Mouse (Mus musculus) limb, embryonic 12.5 days (tissue): ENCODE results near the gene Gm26938. TPM values are rescaled to one million over a fixed set of nuclear protein-coding genes. Genes with fewer than 3 reads are reported as not detected.

Experiments used
- ATAC-seq: fragments of 200-750 bp; cut with Nextera tagmentation; 2 replicates; pipeline ENCODE4 v1.8.0; 2017; ENCODE audit warnings: low read depth, moderate TSS enrichment; ENCODE audit not compliant: insufficient number of reproducible peaks, insufficient read depth, low FRiP score, low TSS enrichment
- H3K27ac ChIP-seq: fragments of 300-500 bp; sonication (generic); 2 replicates; pipeline ENCODE4 v1.5.1; 2016; ENCODE audit warnings: mild to moderate bottlenecking, moderate library complexity
- H3K27me3 ChIP-seq: fragments of 300-500 bp; sonication (generic); 2 replicates; pipeline ENCODE4 v1.6.1; 2016; ENCODE audit warnings: mild to moderate bottlenecking, moderate library complexity
- H3K36me3 ChIP-seq: fragments of 300-500 bp; sonication (generic); 2 replicates; pipeline ENCODE4 v1.6.1; 2016; ENCODE audit warnings: mild to moderate bottlenecking, moderate library complexity
- H3K4me1 ChIP-seq: fragments of 300-500 bp; sonication (generic); replicated peaks from 2 replicates; pipeline ENCODE4 v1.6.1; 2016
- H3K4me2 ChIP-seq: fragments of 300-500 bp; sonication (generic); 2 replicates; pipeline ENCODE4 v1.6.1; 2016; ENCODE audit warnings: mild to moderate bottlenecking, moderate library complexity
- H3K4me3 ChIP-seq: fragments of 300-500 bp; sonication (generic); replicated peaks from 2 replicates; pipeline ENCODE4 v1.5.1; 2016; ENCODE audit warnings: mild to moderate bottlenecking
- H3K9ac ChIP-seq: fragments of 300-500 bp; sonication (generic); replicated peaks from 2 replicates; pipeline ENCODE4 v1.6.1; 2016; ENCODE audit warnings: mild to moderate bottlenecking, moderate library complexity
- H3K9me3 ChIP-seq: fragments of 300-500 bp; sonication (generic); 2 replicates; pipeline ENCODE4 v1.6.1; 2016; ENCODE audit warnings: mild to moderate bottlenecking, moderate library complexity
- WGBS: fragments of 180-500 bp; shearing (Covaris S2); methylation state at CpG from one replicate; pipeline ENCODE4 v1.1.7; 2016; 5-methylcytosine and 5-hydroxymethylcytosine counted together
- microRNA-seq: library from miRNA; unstranded; fragments of <30 nt; microRNA quantifications from one replicate; pipeline ENCODE4, GENCODE M21; 2017
- polyA plus RNA-seq: library from polyadenylated mRNA; unstranded; fragments of >200 nt; fragmentation: Nextera tagmentation; extraction: Ambion mirVana; gene quantifications from 2 replicates; pipeline ENCODE4 v1.2.1, GENCODE M21; 2016

Gm26938 gene
- polyA plus RNA-seq, 1 experiment from 2014 or later = 0.51 TPM

- Histone ChIP-seq H3K4me1 (no peaks in the 10 kb centered on the region), H3K9me3 (no peaks in the 10 kb centered on the region), H3K27me3 (no peaks in the 10 kb centered on the region), H3K4me3 (no peak overlapping the region), H3K36me3 (peaks cover 100% of the 10 kb centered on the region), H3K9ac (no peak overlapping the region), H3K4me2 (no peak overlapping the region), H3K27ac (no peak overlapping the region)
- WGBS = 79% methylated on average over 11 of the region's 11 CpGs
- no peak for ATAC-seq
Measured at GRCm38 (mm10) chr5:139764296-139764695, 61.9 kb downstream of the Gm26938 start.

GRCm38 (mm10) chr5:139758096-139758495 lies 68.1 kb downstream of the Gm26938 start:
- Histone ChIP-seq H3K4me1 (no peaks in the 10 kb centered on the region), H3K9ac (no peak overlapping the region), H3K27me3 (no peaks in the 10 kb centered on the region), H3K36me3 (peaks cover 100% of the 10 kb centered on the region), H3K4me3 (no peak overlapping the region), H3K27ac (no peak overlapping the region), H3K4me2 (no peak overlapping the region), H3K9me3 (no peaks in the 10 kb centered on the region)
- WGBS = 90% methylated on average over 16 of the region's 16 CpGs
- no peak for ATAC-seq

Small RNA genes lying within 50 kb of the gene (microRNA-seq; reads per million reads assigned to microRNA genes)
- gene Mir7037 = not detected

Other genes with a start within 250 kb of the Gm26938 start
- 6.5 and 6.8 TPM in 2 replicates for gene Micall2, start 90.1 kb downstream of the Gm26938 start, polyA plus RNA-seq
- 32.8 and 38.5 TPM in 2 replicates for gene Ints1, start 50.7 kb downstream of the Gm26938 start, polyA plus RNA-seq
- gene Mafk, start 34.9 kb downstream of the Gm26938 start, polyA plus RNA-seq = 7.0 and 8.3 TPM in 2 replicates
- gene Tmem184a, start 6.5 kb downstream of the Gm26938 start, polyA plus RNA-seq = 0.79 and 1.0 TPM in 2 replicates
- gene Psmg3, start 478 bp upstream of the Gm26938 start, polyA plus RNA-seq = 71.4 and 71.8 TPM in 2 replicates
- gene Elfn1, start 81.5 kb upstream of the Gm26938 start, polyA plus RNA-seq = 0.28 and 0.35 TPM in 2 replicates